Mouse (Mus musculus): ENCODE data around the gene Enox2.

DNA sequence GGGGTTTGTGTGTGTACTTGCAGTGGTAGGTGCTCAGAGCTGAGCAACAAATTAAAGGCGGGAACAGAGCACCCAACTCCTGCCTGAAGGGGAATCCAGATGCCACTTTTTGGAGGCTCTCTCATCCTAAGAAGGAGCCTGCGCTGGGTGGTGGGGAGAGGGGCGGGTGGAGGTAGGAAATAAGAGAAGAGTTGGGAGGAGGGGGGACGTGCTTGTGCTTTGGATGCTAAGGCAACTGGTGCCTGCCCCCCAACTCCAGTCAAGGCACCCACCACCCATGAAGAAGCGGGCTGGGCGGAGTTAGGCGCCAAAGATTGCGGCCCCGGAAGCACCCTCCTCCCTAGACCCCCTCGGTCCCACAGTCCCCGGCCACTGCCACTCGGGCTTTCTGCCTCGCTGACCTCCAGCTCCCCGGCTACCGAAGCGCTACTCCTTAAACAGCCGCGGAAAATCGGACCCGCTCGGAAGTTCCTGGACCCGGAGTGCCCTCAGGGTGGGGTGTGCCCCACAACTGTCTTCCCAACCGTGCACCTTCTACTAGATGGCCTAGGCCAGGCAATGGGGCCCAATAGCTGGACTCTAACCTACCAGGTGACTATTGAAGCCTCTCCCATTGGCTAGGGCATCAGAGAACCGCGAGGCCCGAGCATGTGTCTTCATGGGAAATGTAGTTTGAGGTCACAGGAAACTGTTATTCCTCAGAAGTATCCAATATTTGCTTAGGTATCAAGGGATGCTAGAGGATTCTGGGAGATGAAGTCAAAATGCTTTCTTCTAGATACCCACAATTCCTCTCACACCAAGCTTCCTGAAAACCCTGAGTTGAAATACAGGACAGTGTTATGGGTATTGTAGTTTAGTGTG lies at the start of gene Enox2:
- TF ChIP-seq POLR2A (IDR thresholded peaks at IDR 0.05; ENCODE audit: extremely low read depth, insufficient read depth, low read length), result peak; percentile 87
- TF ChIP-seq CTCF (IDR thresholded peaks at IDR 0.05; ENCODE audit: low read depth, low read length), result no peak

Measured in liver, adult 2 months (tissue).